Mouse (Mus musculus) cortical plate, adult 2 months (tissue): ENCODE measurements around the gene Mthfd2l. TPM values are rescaled to one million over a fixed set of nuclear protein-coding genes. Genes with fewer than 3 reads are reported as not detected.

ENCODE experiments used
- H3K27ac ChIP-seq: fragments of 200-500 bp; 2 replicates; pipeline ENCODE4 v1.5.1; 2012; ENCODE audit warnings: low read length, control low read depth, inconsistent platforms; ENCODE audit not compliant: insufficient read depth
- H3K4me1 ChIP-seq: fragments of 200-500 bp; 2 replicates; pipeline ENCODE4 v1.6.1; 2011; ENCODE audit warnings: low read length; ENCODE audit not compliant: control insufficient read depth, insufficient read depth
- H3K4me3 ChIP-seq: fragments of 200-500 bp; 2 replicates; pipeline ENCODE4 v1.5.1; 2011; ENCODE audit warnings: mild to moderate bottlenecking, low read length, control low read depth; ENCODE audit not compliant: insufficient read depth
- CTCF ChIP-seq: fragments of 200-500 bp; IDR thresholded peaks from 2 replicates; pipeline ENCODE4 v1.5.1; 2011; ENCODE audit warnings: mild to moderate bottlenecking, control low read depth, low read length; ENCODE audit not compliant: insufficient read depth; ENCODE audit errors: extremely low read depth
- POLR2A ChIP-seq: fragments of 200-500 bp; IDR thresholded peaks from 2 replicates; pipeline ENCODE4 v1.6.1; 2011; ENCODE audit warnings: mild to moderate bottlenecking, low read length, control low read depth; ENCODE audit not compliant: insufficient read depth; ENCODE audit errors: extremely low read depth
- polyA plus RNA-seq: library from polyadenylated mRNA; depleted of rRNA; stranded (reverse); fragments of >200 nt; gene quantifications from 2 replicates; pipeline ENCODE4 v1.2.3, GENCODE M21; 2012

The Mthfd2l gene
- polyA plus RNA-seq, 1 experiment: 18.2 TPM

GRCm38 (mm10) chr5:90945453-90945852 is 14.5 kb downstream of the Mthfd2l start:
- Histone ChIP-seq H3K4me3 (no peak overlapping the region), H3K27ac (no peak overlapping the region), H3K4me1 (no peaks in the 10 kb centered on the region)
- no peak for TF ChIP-seq CTCF
- no peak for TF ChIP-seq POLR2A

GRCm38 (mm10) chr5:90949499-90949898 is 18.6 kb downstream of the Mthfd2l start:
- Histone ChIP-seq H3K4me1 (no peaks in the 10 kb centered on the region), H3K4me3 (no peak overlapping the region), H3K27ac (no peak overlapping the region)
- TF ChIP-seq POLR2A (no peak), CTCF (no peak)

GRCm38 (mm10) chr5:90951475-90951874 is 20.6 kb downstream of the Mthfd2l start:
- Histone ChIP-seq H3K27ac (no peak overlapping the region), H3K4me3 (no peak overlapping the region), H3K4me1 (no peaks in the 10 kb centered on the region)
- no peak for TF ChIP-seq POLR2A
- peak; percentile 82 for TF ChIP-seq CTCF

GRCm38 (mm10) chr5:90952731-90953481 is 22.0 kb downstream of the Mthfd2l start:
- no peaks in the 10 kb centered on the region for H3K4me1 ChIP-seq
- TF ChIP-seq CTCF (peak; percentile 27; the same call in 1 of the 2 replicates), POLR2A (no peak)
- no peak overlapping the region for H3K4me3 ChIP-seq
- H3K27ac ChIP-seq: no peak overlapping the region

- TF ChIP-seq POLR2A (no peak), CTCF (peak; percentile 31; the same call in 1 of the 2 replicates)
- Histone ChIP-seq H3K4me1 (no peaks in the 10 kb centered on the region), H3K4me3 (no peak overlapping the region), H3K27ac (no peak overlapping the region)
These were observed 33.4 kb downstream of the Mthfd2l start for GRCm38 (mm10) chr5:90964316-90964715.

GRCm38 (mm10) chr5:90964764-90965163 is 33.8 kb downstream of the Mthfd2l start:
- no peak for TF ChIP-seq CTCF
- TF ChIP-seq POLR2A: no peak
- no peak overlapping the region for H3K4me3 ChIP-seq
- H3K27ac ChIP-seq: no peak overlapping the region
- no peaks in the 10 kb centered on the region for H3K4me1 ChIP-seq

GRCm38 (mm10) chr5:90965386-90965785 is 34.5 kb downstream of the Mthfd2l start:
- no peaks in the 10 kb centered on the region for H3K4me1 ChIP-seq
- TF ChIP-seq CTCF (no peak), POLR2A (no peak)
- no peak overlapping the region for H3K4me3 ChIP-seq
- H3K27ac ChIP-seq: no peak overlapping the region

GRCm38 (mm10) chr5:90977244-90977643 is 46.3 kb downstream of the Mthfd2l start:
- Histone ChIP-seq H3K4me3 (no peak overlapping the region), H3K4me1 (no peaks in the 10 kb centered on the region), H3K27ac (no peak overlapping the region)
- TF ChIP-seq POLR2A (no peak), CTCF (peak; percentile 50)

- Histone ChIP-seq H3K4me3 (no peak overlapping the region), H3K27ac (no peak overlapping the region), H3K4me1 (no peaks in the 10 kb centered on the region)
- no peak for TF ChIP-seq CTCF
- no peak for TF ChIP-seq POLR2A
These were observed 49.4 kb downstream of the Mthfd2l start for GRCm38 (mm10) chr5:90980297-90980696.

- TF ChIP-seq CTCF: no peak
- no peak for TF ChIP-seq POLR2A
- no peaks in the 10 kb centered on the region for H3K4me1 ChIP-seq
- no peak overlapping the region for H3K4me3 ChIP-seq
- no peak overlapping the region for H3K27ac ChIP-seq
These were observed 56.7 kb downstream of the Mthfd2l start for GRCm38 (mm10) chr5:90987605-90988004.
